Mouse (Mus musculus): ENCODE data around the gene Slc30a10.

GRCm38 (mm10) chr1:185431998-185432317, 22.7 kb upstream of the Slc30a10 start:
- TF ChIP-seq CTCF (IDR thresholded peaks at IDR 0.05; ENCODE audit: extremely low read depth, insufficient read depth, low read length): no peak
- TF ChIP-seq POLR2A (IDR thresholded peaks at IDR 0.05; ENCODE audit: extremely low read depth, insufficient read depth, low read length): no peak

Data from cortical plate, adult 2 months (tissue).